In genomic region chr1:126738291-126738640, GRCm38 (mm10) we compare ENCODE assay signal across 8 mouse cellular contexts.
A peak's percentile ranks its signal among the peaks of the same experiment; 100 is the strongest.
DNase-seq lines count a peak whose midpoint lies in the region; ATAC-seq and TF ChIP-seq lines count a peak whose summit lies in the region.

No protein-coding gene starts in this region.

- H3K36me3 ChIP-seq in lung, embryonic 14.5 days (ENCODE audit: insufficient read depth), result no peaks in the 10 kb centered on the region
- no peaks in the 10 kb centered on the region for H3K36me3 ChIP-seq in forebrain, embryonic 12.5 days (replicated peaks)
- H3K36me3 ChIP-seq in intestine, postnatal 0 days (ENCODE audit: control insufficient read depth, insufficient read depth), result no peaks in the 10 kb centered on the region
- H3K36me3 ChIP-seq in neural tube, embryonic 13.5 days, result no peaks in the 10 kb centered on the region

- H3K9ac ChIP-seq in lung, embryonic 14.5 days, result peak overlapping the region; percentile 3
- H3K9ac ChIP-seq in forebrain, embryonic 12.5 days, result peak overlapping the region; percentile 56
- no peak overlapping the region for H3K9ac ChIP-seq in intestine, postnatal 0 days (ENCODE audit: low read depth, low read length)
- H3K9ac ChIP-seq in neural tube, embryonic 13.5 days, result peak overlapping the region; percentile 67

- no peaks in the 10 kb centered on the region for H3K9me3 ChIP-seq in lung, embryonic 14.5 days (ENCODE audit: low read depth, low read length)
- H3K9me3 ChIP-seq in forebrain, embryonic 12.5 days, result no peaks in the 10 kb centered on the region
- H3K9me3 ChIP-seq in intestine, postnatal 0 days (ENCODE audit: control insufficient read depth), result no peaks in the 10 kb centered on the region
- H3K9me3 ChIP-seq in neural tube, embryonic 13.5 days, result no peaks in the 10 kb centered on the region

- H3K27me3 ChIP-seq in lung, embryonic 14.5 days (ENCODE audit: insufficient read depth, low read length), result no peaks in the 10 kb centered on the region
- H3K27me3 ChIP-seq in forebrain, embryonic 12.5 days, result no peaks in the 10 kb centered on the region
- H3K27me3 ChIP-seq in intestine, postnatal 0 days (replicated peaks; ENCODE audit: control insufficient read depth, insufficient read depth, low read length), result no peaks in the 10 kb centered on the region
- H3K27me3 ChIP-seq in neural tube, embryonic 13.5 days, result no peaks in the 10 kb centered on the region; the same call in 1 of the 2 replicates

- no peak for TF ChIP-seq CTCF in lung, embryonic 14.5 days (IDR thresholded peaks at IDR 0.05; ENCODE audit: low read depth)
- TF ChIP-seq CTCF in intestine, postnatal 0 days (IDR thresholded peaks at IDR 0.05; ENCODE audit: low read depth), result no peak

- no peak overlapping the region for H3K27ac ChIP-seq in lung, embryonic 14.5 days (ENCODE audit: low read depth)
- peak overlapping the region; percentile 81 for H3K27ac ChIP-seq in forebrain, embryonic 12.5 days
- H3K27ac ChIP-seq in intestine, postnatal 0 days (ENCODE audit: low read depth, low read length), result peak overlapping the region; percentile 10
- peak overlapping the region; percentile 77 for H3K27ac ChIP-seq in neural tube, embryonic 13.5 days (replicated peaks)

- WGBS in lung, embryonic 14.5 days, result 4% methylated on average over 12 of the region's 12 CpGs
- WGBS in forebrain, embryonic 12.5 days, result 2% methylated on average over 12 of the region's 12 CpGs
- WGBS in intestine, postnatal 0 days, result 6% methylated on average over 12 of the region's 12 CpGs
- 1% methylated on average over 12 of the region's 12 CpGs for WGBS in neural tube, embryonic 13.5 days

- H3K4me2 ChIP-seq in lung, embryonic 14.5 days, result peak overlapping the region; percentile 57
- peak overlapping the region; percentile 68 for H3K4me2 ChIP-seq in forebrain, embryonic 12.5 days
- H3K4me2 ChIP-seq in intestine, postnatal 0 days (replicated peaks; ENCODE audit: low read depth), result peak overlapping the region; percentile 67
- peak overlapping the region; percentile 72 for H3K4me2 ChIP-seq in neural tube, embryonic 13.5 days

- no peak for ATAC-seq in lung, embryonic 14.5 days (ENCODE audit: insufficient read depth)
- peak; percentile 60; the same call in 1 of the 2 replicates for ATAC-seq in forebrain, embryonic 12.5 days (ENCODE audit: low FRiP score)
- ATAC-seq in intestine, postnatal 0 days, result peak; percentile 36; the same call in 1 of the 2 replicates
- ATAC-seq in neural tube, embryonic 13.5 days (ENCODE audit: low read depth), result peak; percentile 57
- ATAC-seq in megakaryocyte-erythroid progenitor cell, adult 5-6 weeks (replicated peaks; ENCODE audit: low FRiP score, low TSS enrichment, poor library complexity, severe bottlenecking), result no peak

- no peak for DNase-seq in lung, embryonic 14.5 days
- DNase-seq in lung, postnatal 10 days, result no peak
- DNase-seq in spleen, adult 18-20 months, result no peak
- no peak for DNase-seq in layer of hippocampus, postnatal 25 days (ENCODE audit: extremely low spot score in 1 of 2, low spot score in 1 of 2)

- no peaks in the 10 kb centered on the region for H3K4me1 ChIP-seq in lung, embryonic 14.5 days (ENCODE audit: insufficient read depth)
- H3K4me1 ChIP-seq in forebrain, embryonic 12.5 days, result peaks cover 37% of the 10 kb centered on the region
- 0 out of 2 replicates have a peak, but pooled peaks cover 2% of the 10 kb centered on the region for H3K4me1 ChIP-seq in intestine, postnatal 0 days (replicated peaks; ENCODE audit: control insufficient read depth, insufficient read depth, low read length)
- H3K4me1 ChIP-seq in neural tube, embryonic 13.5 days (replicated peaks), result peaks cover 49% of the 10 kb centered on the region

- peak overlapping the region; percentile 24 for H3K4me3 ChIP-seq in lung, embryonic 14.5 days (ENCODE audit: low read depth, low read length)
- H3K4me3 ChIP-seq in forebrain, embryonic 12.5 days (replicated peaks), result peak overlapping the region; percentile 43
- peak overlapping the region; percentile 46 for H3K4me3 ChIP-seq in intestine, postnatal 0 days (ENCODE audit: low read depth, low read length)
- H3K4me3 ChIP-seq in neural tube, embryonic 13.5 days, result peak overlapping the region; percentile 43

Comparison
In these comparisons a context has a peak if more than half of its experiments do, and no peak if none do; other contexts are left out.
1. ATAC-seq: peak in forebrain, embryonic 12.5 days (single experiment), intestine, postnatal 0 days (single experiment) and neural tube, embryonic 13.5 days (single experiment); none in lung, embryonic 14.5 days (single experiment) and megakaryocyte-erythroid progenitor cell, adult 5-6 weeks (single experiment).
2. Peak in every context shown above with its lines, with median percentiles within 50 percentile points of each other: H3K4me2 ChIP-seq and H3K4me3 ChIP-seq.